Mouse (Mus musculus) liver, embryonic 14.5 days (tissue): ENCODE measurements around the gene Syne2.

Experiments used
- CTCF ChIP-seq: IDR thresholded peaks from 2 replicates; pipeline ENCODE4 v1.5.1; 2016; ENCODE audit warnings: antibody characterized with exemption, low read depth, control low read depth
- EP300 ChIP-seq: IDR thresholded peaks from 2 replicates; pipeline ENCODE4 v1.6.1; 2016; ENCODE audit warnings: antibody characterized with exemption, low read depth

GRCm38 (mm10) chr12:75855051-75855453 lies 37.1 kb downstream of the Syne2 start:
- TF ChIP-seq CTCF (no peak), EP300 (peak; percentile 46; the same call in 1 of the 2 replicates)
